Mouse (Mus musculus): ENCODE data around the gene Kcng1. TPM values are rescaled to one million over a fixed set of nuclear protein-coding genes. Genes with fewer than 3 reads are reported as not detected.

Kcng1 gene
- polyA plus RNA-seq, 1 experiment from 2014 or later: 1.1 TPM

DNA sequence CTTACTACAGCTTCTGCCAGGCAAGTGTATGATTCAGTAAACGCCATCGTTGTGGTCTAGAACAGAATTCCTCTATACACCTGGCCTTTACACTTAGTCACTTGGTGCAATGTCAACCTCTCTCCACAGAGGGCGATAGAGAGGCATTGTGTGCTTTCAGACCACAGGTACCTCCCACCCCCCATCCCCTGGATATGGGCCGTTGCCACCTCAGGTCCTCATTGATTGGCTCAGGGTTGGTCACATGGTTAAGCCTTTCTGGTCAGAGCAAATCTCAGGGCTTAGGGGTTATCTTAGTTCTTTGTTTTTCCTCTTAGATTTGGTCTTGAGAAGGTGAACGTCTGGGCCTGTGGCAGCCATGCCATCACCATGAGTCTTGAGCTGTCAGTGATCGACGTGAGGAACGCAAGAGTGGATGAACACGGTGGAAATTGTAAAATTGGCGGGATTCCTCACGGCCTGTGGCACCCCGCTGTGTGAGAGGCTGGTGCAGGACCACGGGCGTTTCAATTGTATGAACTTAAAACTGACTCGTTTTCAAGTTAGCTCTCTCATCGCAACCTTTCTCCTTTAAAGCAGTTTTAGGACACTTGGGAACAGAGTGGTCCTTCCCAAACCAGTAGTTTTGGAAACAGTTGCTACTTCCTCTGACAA is 28.8 kb downstream of the Kcng1 start:
- Histone ChIP-seq H3K4me3 (ENCODE audit: low read depth, low read length) (no peak overlapping the region), H3K36me3 (ENCODE audit: control insufficient read depth, insufficient read depth, low read length) (no peaks in the 10 kb centered on the region), H3K4me1 (ENCODE audit: control insufficient read depth, insufficient read depth, low read length) (no peaks in the 10 kb centered on the region), H3K27ac (replicated peaks; ENCODE audit: low read depth, low read length) (no peak overlapping the region), H3K27me3 (replicated peaks; ENCODE audit: control insufficient read depth, insufficient read depth, low read length) (no peaks in the 10 kb centered on the region), H3K9me3 (ENCODE audit: control insufficient read depth, low read length) (no peaks in the 10 kb centered on the region), H3K4me2 (ENCODE audit: low read depth, low read length) (peak overlapping the region; percentile 7), H3K9ac (ENCODE audit: low read depth, low read length) (no peak overlapping the region)
- WGBS: 13% methylated on average over 16 of the region's 16 CpGs
- DNase-seq (ENCODE audit: low spot score) (peak; percentile 61), ATAC-seq (ENCODE audit: low read depth) (peak; percentile 38; the same call in 1 of the 2 replicates)

DNA sequence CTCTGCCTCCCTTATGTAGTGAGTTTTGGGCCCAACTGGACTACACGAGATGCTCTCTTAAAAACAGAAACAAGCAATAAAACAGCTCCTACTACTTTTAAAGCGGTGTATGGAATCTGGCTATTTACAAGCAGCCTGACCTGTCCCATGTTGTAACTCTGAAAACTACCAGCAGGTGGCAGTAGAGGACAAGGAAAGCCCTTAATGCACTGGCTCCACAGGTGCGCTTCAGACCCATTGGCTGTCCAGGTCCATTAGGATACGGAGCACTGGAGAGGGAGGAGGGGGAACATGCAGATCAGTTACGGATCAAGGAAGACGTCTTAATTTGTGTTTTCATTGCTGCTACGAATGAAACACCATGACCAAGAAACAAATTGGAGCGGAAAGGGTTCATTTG is 31.3 kb downstream of the Kcng1 start:
- WGBS: 17% methylated on average over 8 of the region's 8 CpGs
- H3K9me3 ChIP-seq (ENCODE audit: control insufficient read depth, low read length): no peaks in the 10 kb centered on the region
- no peak overlapping the region for H3K4me3 ChIP-seq (ENCODE audit: low read depth, low read length)
- no peak overlapping the region for H3K27ac ChIP-seq (replicated peaks; ENCODE audit: low read depth, low read length)
- H3K4me2 ChIP-seq (ENCODE audit: low read depth, low read length): no peak overlapping the region
- DNase-seq (ENCODE audit: low spot score) (peak; percentile 68), ATAC-seq (ENCODE audit: low read depth) (peak; percentile 38; the same call in 1 of the 2 replicates)
- H3K4me1 ChIP-seq (ENCODE audit: control insufficient read depth, insufficient read depth, low read length): no peaks in the 10 kb centered on the region
- H3K27me3 ChIP-seq (replicated peaks; ENCODE audit: control insufficient read depth, insufficient read depth, low read length): no peaks in the 10 kb centered on the region
- no peaks in the 10 kb centered on the region for H3K36me3 ChIP-seq (ENCODE audit: control insufficient read depth, insufficient read depth, low read length)
- H3K9ac ChIP-seq (ENCODE audit: low read depth, low read length): no peak overlapping the region

DNA sequence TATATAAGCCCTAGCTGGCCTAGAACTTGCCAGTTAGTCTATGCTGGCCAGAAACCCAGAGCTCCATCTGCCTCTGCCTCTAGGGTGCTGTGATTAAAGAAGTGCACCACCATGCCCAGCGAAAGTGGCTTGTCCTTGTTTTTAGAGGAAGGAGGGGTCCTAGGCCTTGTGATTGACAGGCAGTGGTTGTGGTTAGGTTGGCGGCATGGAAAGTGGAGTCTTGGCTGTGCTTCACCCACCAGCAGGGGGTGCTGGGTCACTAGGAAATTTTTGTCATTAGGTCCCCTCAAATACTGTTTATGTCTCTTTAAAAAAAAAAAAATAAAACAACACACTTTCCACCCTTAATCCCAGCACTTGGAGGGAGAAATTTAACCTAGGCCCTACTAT is 32.7 kb downstream of the Kcng1 start:
- DNase-seq (ENCODE audit: low spot score): peak; percentile 42
- WGBS: 15% methylated on average over 2 of the region's 2 CpGs
- Histone ChIP-seq H3K27ac (replicated peaks; ENCODE audit: low read depth, low read length) (no peak overlapping the region), H3K27me3 (replicated peaks; ENCODE audit: control insufficient read depth, insufficient read depth, low read length) (no peaks in the 10 kb centered on the region), H3K4me1 (ENCODE audit: control insufficient read depth, insufficient read depth, low read length) (no peaks in the 10 kb centered on the region), H3K36me3 (ENCODE audit: control insufficient read depth, insufficient read depth, low read length) (no peaks in the 10 kb centered on the region), H3K9ac (ENCODE audit: low read depth, low read length) (no peak overlapping the region), H3K4me2 (ENCODE audit: low read depth, low read length) (no peak overlapping the region), H3K9me3 (ENCODE audit: control insufficient read depth, low read length) (no peaks in the 10 kb centered on the region), H3K4me3 (ENCODE audit: low read depth, low read length) (no peak overlapping the region)
- no peak for ATAC-seq (ENCODE audit: low read depth)

DNA sequence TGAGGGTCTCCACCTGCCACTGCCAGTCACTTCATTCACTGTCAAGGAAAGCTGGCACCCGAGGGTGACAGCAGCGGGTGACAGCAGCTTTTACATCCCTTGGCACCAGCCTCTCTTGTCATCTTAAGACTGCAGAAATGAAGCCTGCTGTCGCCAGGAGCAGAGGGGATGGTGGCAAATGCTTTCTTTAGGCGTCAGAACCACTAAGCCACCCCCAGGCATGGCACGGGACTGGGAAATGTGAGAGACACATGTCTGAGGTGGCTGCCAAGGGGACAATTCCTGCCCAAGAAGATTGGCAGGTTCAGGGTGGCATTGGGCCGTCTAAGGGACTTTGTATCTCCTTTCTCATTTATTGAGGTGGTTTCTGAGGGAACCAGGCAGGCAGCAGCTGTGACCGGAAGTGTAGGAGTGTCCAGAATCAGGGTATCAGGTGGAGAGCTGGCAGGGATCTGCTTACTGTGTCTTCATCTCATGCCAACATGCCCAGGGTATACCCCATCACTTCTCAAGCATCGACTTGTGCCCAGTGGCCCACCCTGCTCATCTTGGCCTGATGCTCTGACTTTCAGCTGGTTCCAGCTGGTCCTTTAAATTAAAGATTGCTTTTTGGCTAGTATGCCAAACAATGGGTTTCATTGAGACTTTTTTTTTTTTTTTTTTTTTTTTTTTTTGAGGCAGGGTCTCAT is 33.2 kb downstream of the Kcng1 start:
- WGBS: 71% methylated on average over 8 of the region's 8 CpGs

DNA sequence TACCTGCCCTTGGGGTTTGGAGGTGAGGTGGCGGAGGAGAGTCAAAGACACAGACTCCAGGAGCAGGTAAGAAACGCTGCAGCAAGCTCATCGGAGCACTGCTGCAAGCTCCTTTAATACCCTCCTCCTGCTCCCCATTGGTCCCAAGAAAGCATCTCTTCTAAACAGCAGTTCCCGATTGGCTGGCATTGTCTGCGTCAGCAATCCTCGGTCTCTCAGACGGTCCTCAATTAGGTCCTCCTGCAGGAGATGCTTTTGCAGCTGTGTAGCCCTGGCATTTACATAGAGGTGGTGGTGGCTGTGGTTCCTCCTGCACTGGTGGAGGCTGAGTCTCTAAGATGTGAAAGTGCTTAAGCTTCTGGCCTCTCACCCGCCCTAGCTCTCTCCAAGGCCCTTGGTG is 36.0 kb downstream of the Kcng1 start:
- Histone ChIP-seq H3K36me3 (ENCODE audit: control insufficient read depth, insufficient read depth, low read length) (no peaks in the 10 kb centered on the region), H3K9me3 (ENCODE audit: control insufficient read depth, low read length) (no peaks in the 10 kb centered on the region)
- ATAC-seq (ENCODE audit: low read depth): no peak

More for the DNA sequence above, 33.2 kb downstream of the Kcng1 start:
- Histone ChIP-seq H3K4me1 (ENCODE audit: control insufficient read depth, insufficient read depth, low read length) (no peaks in the 10 kb centered on the region), H3K4me3 (ENCODE audit: low read depth, low read length) (no peak overlapping the region), H3K27ac (replicated peaks; ENCODE audit: low read depth, low read length) (no peak overlapping the region), H3K36me3 (ENCODE audit: control insufficient read depth, insufficient read depth, low read length) (no peaks in the 10 kb centered on the region), H3K27me3 (replicated peaks; ENCODE audit: control insufficient read depth, insufficient read depth, low read length) (no peaks in the 10 kb centered on the region), H3K9me3 (ENCODE audit: control insufficient read depth, low read length) (no peaks in the 10 kb centered on the region), H3K4me2 (ENCODE audit: low read depth, low read length) (no peak overlapping the region), H3K9ac (ENCODE audit: low read depth, low read length) (no peak overlapping the region)
- ATAC-seq (ENCODE audit: low read depth) (no peak), DNase-seq (ENCODE audit: low spot score) (no peak)

DNA sequence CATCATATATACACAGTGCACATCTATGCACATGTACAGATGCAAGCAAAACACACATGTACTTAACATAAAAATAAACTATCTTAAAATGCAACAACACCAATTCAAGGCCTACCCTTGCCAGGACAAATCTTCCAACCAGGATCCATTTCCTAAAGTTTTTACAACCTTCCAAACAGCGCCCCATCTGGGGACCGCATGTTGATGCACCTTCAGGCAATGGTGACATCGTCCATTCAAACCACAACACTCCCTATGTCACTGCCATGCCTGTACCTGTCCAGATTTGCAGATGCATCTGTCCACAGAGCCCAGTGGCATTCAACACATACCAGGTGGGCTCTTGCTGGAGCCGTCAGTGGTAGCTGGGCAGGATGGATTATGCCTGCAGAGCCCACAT is 38.3 kb downstream of the Kcng1 start:
- WGBS: 70% methylated on average over 4 of the region's 4 CpGs
- Histone ChIP-seq H3K9me3 (ENCODE audit: control insufficient read depth, low read length) (no peaks in the 10 kb centered on the region), H3K27me3 (replicated peaks; ENCODE audit: control insufficient read depth, insufficient read depth, low read length) (no peaks in the 10 kb centered on the region), H3K4me3 (ENCODE audit: low read depth, low read length) (no peak overlapping the region), H3K4me1 (ENCODE audit: control insufficient read depth, insufficient read depth, low read length) (no peaks in the 10 kb centered on the region), H3K36me3 (ENCODE audit: control insufficient read depth, insufficient read depth, low read length) (no peaks in the 10 kb centered on the region), H3K9ac (ENCODE audit: low read depth, low read length) (no peak overlapping the region), H3K4me2 (ENCODE audit: low read depth, low read length) (no peak overlapping the region), H3K27ac (replicated peaks; ENCODE audit: low read depth, low read length) (no peak overlapping the region)
- ATAC-seq (ENCODE audit: low read depth): no peak
- DNase-seq (ENCODE audit: low spot score): no peak

More for the DNA sequence above, 36.0 kb downstream of the Kcng1 start:
- Histone ChIP-seq H3K4me3 (ENCODE audit: low read depth, low read length) (no peak overlapping the region), H3K4me2 (ENCODE audit: low read depth, low read length) (no peak overlapping the region), H3K27me3 (replicated peaks; ENCODE audit: control insufficient read depth, insufficient read depth, low read length) (no peaks in the 10 kb centered on the region), H3K9ac (ENCODE audit: low read depth, low read length) (no peak overlapping the region), H3K27ac (replicated peaks; ENCODE audit: low read depth, low read length) (no peak overlapping the region), H3K4me1 (ENCODE audit: control insufficient read depth, insufficient read depth, low read length) (no peaks in the 10 kb centered on the region)
- WGBS: 32% methylated on average over 8 of the region's 8 CpGs
- DNase-seq (ENCODE audit: low spot score): no peak

DNA sequence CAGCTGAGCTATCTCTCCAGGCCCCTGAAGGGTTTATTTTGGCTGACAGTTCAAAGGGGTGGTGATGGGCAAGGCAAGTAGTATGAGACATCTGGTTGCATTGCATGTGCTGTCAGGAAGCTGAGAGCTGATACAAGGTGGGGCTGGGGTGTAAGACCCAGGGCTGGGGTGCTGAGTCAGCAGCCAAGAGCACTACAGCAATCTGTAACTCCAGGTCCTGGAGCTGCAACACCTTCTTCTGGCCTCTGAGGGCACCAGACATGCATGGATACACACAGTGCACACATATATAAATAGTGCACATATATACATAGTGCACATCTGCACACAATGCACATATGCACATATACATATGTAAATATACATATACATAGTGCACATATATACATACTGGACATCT is 38.7 kb downstream of the Kcng1 start:
- no peaks in the 10 kb centered on the region for H3K36me3 ChIP-seq (ENCODE audit: control insufficient read depth, insufficient read depth, low read length)
- H3K27ac ChIP-seq (replicated peaks; ENCODE audit: low read depth, low read length): no peak overlapping the region
- DNase-seq (ENCODE audit: low spot score): no peak
- no peak overlapping the region for H3K9ac ChIP-seq (ENCODE audit: low read depth, low read length)
- no peak overlapping the region for H3K4me2 ChIP-seq (ENCODE audit: low read depth, low read length)
- no peaks in the 10 kb centered on the region for H3K9me3 ChIP-seq (ENCODE audit: control insufficient read depth, low read length)
- ATAC-seq (ENCODE audit: low read depth): no peak
- H3K4me3 ChIP-seq (ENCODE audit: low read depth, low read length): no peak overlapping the region
- no peaks in the 10 kb centered on the region for H3K27me3 ChIP-seq (replicated peaks; ENCODE audit: control insufficient read depth, insufficient read depth, low read length)
- H3K4me1 ChIP-seq (ENCODE audit: control insufficient read depth, insufficient read depth, low read length): no peaks in the 10 kb centered on the region

DNA sequence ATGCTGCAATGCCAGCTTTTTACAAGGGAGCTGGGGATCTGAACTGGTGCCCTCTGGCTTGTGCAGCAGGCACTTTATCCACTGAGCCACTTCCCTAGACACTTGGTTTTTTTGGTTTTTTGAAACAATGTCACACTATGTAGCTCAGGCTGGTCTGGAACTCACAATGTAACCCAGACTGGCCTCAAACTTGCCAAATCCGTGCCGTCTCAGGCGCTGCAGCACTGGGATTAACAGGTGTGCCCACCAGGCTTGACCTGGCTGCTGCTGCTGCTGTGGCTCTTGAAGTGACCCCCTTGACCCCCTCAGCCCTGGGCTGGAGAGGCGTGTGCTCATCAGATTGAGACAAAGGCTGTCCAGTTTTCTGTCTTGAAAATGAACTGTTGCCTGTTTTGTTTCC is 43.2 kb downstream of the Kcng1 start:
- H3K4me2 ChIP-seq (ENCODE audit: low read depth, low read length): no peak overlapping the region
- 90% methylated on average over 4 of the region's 4 CpGs for WGBS
- ATAC-seq (ENCODE audit: low read depth) (no peak), DNase-seq (ENCODE audit: low spot score) (no peak)
- H3K4me3 ChIP-seq (ENCODE audit: low read depth, low read length): no peak overlapping the region
- no peaks in the 10 kb centered on the region for H3K4me1 ChIP-seq (ENCODE audit: control insufficient read depth, insufficient read depth, low read length)
- H3K27ac ChIP-seq (replicated peaks; ENCODE audit: low read depth, low read length): no peak overlapping the region
- no peaks in the 10 kb centered on the region for H3K27me3 ChIP-seq (replicated peaks; ENCODE audit: control insufficient read depth, insufficient read depth, low read length)
- no peak overlapping the region for H3K9ac ChIP-seq (ENCODE audit: low read depth, low read length)
- peaks cover 10% of the 10 kb centered on the region; the same call in 1 of the 2 replicates for H3K36me3 ChIP-seq (ENCODE audit: control insufficient read depth, insufficient read depth, low read length)
- no peaks in the 10 kb centered on the region for H3K9me3 ChIP-seq (ENCODE audit: control insufficient read depth, low read length)

DNA sequence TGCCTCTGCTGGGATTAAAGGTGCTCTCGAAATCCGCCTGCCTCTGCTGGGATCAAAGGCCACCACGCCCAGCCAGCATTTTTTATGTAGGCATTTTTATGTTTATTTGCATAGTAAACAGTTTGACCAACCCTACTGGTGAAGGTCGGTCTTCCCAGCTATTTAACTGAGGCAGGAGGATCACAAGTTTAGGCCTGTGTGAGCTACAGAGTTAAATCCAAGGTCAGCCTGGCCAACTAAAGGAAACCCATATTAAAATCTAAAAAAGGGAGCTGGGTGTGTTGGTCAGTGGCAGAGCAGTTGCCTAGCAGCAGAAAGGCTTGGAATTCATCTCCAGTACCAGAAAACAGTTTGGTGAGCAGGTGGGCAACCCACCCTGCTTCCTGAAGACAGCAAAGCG is 48.2 kb downstream of the Kcng1 start:
- Histone ChIP-seq H3K9ac (ENCODE audit: low read depth, low read length) (no peak overlapping the region), H3K4me2 (ENCODE audit: low read depth, low read length) (no peak overlapping the region), H3K27me3 (replicated peaks; ENCODE audit: control insufficient read depth, insufficient read depth, low read length) (no peaks in the 10 kb centered on the region), H3K4me1 (ENCODE audit: control insufficient read depth, insufficient read depth, low read length) (peaks cover 18% of the 10 kb centered on the region), H3K9me3 (ENCODE audit: control insufficient read depth, low read length) (no peaks in the 10 kb centered on the region), H3K36me3 (ENCODE audit: control insufficient read depth, insufficient read depth, low read length) (peaks cover 23% of the 10 kb centered on the region; the same call in 1 of the 2 replicates), H3K27ac (replicated peaks; ENCODE audit: low read depth, low read length) (no peak overlapping the region), H3K4me3 (ENCODE audit: low read depth, low read length) (no peak overlapping the region)
- ATAC-seq (ENCODE audit: low read depth) (no peak), DNase-seq (ENCODE audit: low spot score) (no peak)
- 90% methylated on average over 5 of the region's 5 CpGs for WGBS
